Mouse (Mus musculus) midbrain, embryonic 14.5 days (tissue): ENCODE measurements around the gene Rnf43. TPM values are rescaled to one million over a fixed set of nuclear protein-coding genes. Genes with fewer than 3 reads are reported as not detected.

Experiments used
- ATAC-seq: fragments of 200-750 bp; cut with Nextera tagmentation; 2 replicates; pipeline ENCODE4 v1.8.0; 2017; ENCODE audit warnings: moderate number of reproducible peaks, moderate library complexity; ENCODE audit not compliant: low FRiP score, low TSS enrichment
- DNase-seq: peaks from one replicate; pipeline ENCODE4 v3.0.0-alpha.2; 2015
- H3K27ac ChIP-seq: fragments of 300-500 bp; sonication (generic); replicated peaks from 2 replicates; pipeline ENCODE4 v1.5.1; 2014; ENCODE audit warnings: mild to moderate bottlenecking, low read depth, low read length, moderate library complexity
- H3K27me3 ChIP-seq: fragments of 300-500 bp; sonication (generic); 2 replicates; pipeline ENCODE4 v1.6.1; 2014; ENCODE audit warnings: low read length, control low read depth, mixed read lengths; ENCODE audit not compliant: control insufficient read depth, insufficient read depth
- H3K36me3 ChIP-seq: fragments of 300-500 bp; sonication (generic); 2 replicates; pipeline ENCODE4 v1.6.1; 2014; ENCODE audit warnings: low read length, control low read depth; ENCODE audit not compliant: control insufficient read depth, insufficient read depth
- H3K4me1 ChIP-seq: fragments of 300-500 bp; sonication (generic); 2 replicates; pipeline ENCODE4 v1.6.1; 2014; ENCODE audit warnings: mild to moderate bottlenecking, antibody characterized with exemption, low read length, control low read depth; ENCODE audit not compliant: control insufficient read depth, insufficient read depth
- H3K4me2 ChIP-seq: fragments of 300-500 bp; sonication (generic); 2 replicates; pipeline ENCODE4 v1.6.1; 2014; ENCODE audit warnings: mild to moderate bottlenecking, low read length, moderate library complexity
- H3K4me3 ChIP-seq: fragments of 300-500 bp; sonication (generic); replicated peaks from 2 replicates; pipeline ENCODE4 v1.5.1; 2014; ENCODE audit warnings: low read depth, low read length
- H3K9ac ChIP-seq: fragments of 300-500 bp; sonication (generic); replicated peaks from 2 replicates; pipeline ENCODE4 v1.6.1; 2014; ENCODE audit warnings: mild to moderate bottlenecking, low read length, moderate library complexity
- H3K9me3 ChIP-seq: fragments of 300-500 bp; sonication (generic); 2 replicates; pipeline ENCODE4 v1.6.1; 2016; ENCODE audit warnings: low read length, control low read depth, mixed read lengths; ENCODE audit not compliant: control insufficient read depth
- WGBS: fragments of 180-500 bp; shearing (Covaris S2); extraction: QIAGEN DNeasy Blood & Tissue Kit; methylation state at CpG from one replicate; pipeline ENCODE4 v1.1.7; 2014; 5-methylcytosine and 5-hydroxymethylcytosine counted together
- polyA plus RNA-seq: library from polyadenylated mRNA; unstranded; fragments of >200 nt; fragmentation: Nextera tagmentation; extraction: Ambion mirVana; gene quantifications from 2 replicates; pipeline ENCODE4 v1.2.1, GENCODE M21; 2014

Rnf43 gene
- polyA plus RNA-seq, 1 experiment from 2014 or later = 0.78 TPM

DNA sequence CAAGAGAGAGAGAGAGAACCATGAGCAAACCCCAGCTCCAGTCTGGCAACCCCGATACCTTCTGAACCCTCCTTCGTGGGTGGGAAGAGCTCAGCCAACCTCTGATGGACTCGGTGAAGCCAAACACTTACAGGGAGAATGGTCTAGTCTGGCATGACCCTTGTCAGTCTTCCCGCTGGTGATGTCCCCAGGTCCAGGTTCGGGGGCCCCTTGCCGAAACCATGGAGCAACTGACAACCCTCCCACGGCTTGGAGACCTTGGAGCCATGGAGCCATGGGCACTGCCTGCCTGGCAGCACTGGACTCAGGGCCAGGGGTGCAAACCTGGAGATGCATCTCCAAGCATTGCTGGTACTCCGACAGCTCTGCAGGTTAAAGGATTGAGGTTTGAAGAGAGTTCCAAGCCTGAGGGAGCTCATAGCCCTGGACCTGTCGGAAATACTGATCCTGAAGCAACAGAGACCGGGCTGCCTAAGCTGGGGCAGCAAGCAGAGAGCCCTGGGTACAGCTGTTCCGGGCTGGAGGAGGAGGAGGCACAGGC, 98.7 kb downstream of the Rnf43 start:
- Histone ChIP-seq H3K27me3 (no peaks in the 10 kb centered on the region; the same call in 1 of the 2 replicates), H3K27ac (peak overlapping the region; percentile 91; the same call in 1 of the 2 replicates), H3K4me1 (peaks cover 44% of the 10 kb centered on the region), H3K36me3 (0 out of 2 replicates have a peak, but pooled peaks cover 5% of the 10 kb centered on the region), H3K9ac (peak overlapping the region; percentile 80), H3K9me3 (no peaks in the 10 kb centered on the region), H3K4me3 (peak overlapping the region; percentile 65), H3K4me2 (peak overlapping the region; percentile 97)
- DNase-seq = peak; percentile 4
- 60% methylated on average over 11 of the region's 11 CpGs for WGBS
- no peak for ATAC-seq

DNA sequence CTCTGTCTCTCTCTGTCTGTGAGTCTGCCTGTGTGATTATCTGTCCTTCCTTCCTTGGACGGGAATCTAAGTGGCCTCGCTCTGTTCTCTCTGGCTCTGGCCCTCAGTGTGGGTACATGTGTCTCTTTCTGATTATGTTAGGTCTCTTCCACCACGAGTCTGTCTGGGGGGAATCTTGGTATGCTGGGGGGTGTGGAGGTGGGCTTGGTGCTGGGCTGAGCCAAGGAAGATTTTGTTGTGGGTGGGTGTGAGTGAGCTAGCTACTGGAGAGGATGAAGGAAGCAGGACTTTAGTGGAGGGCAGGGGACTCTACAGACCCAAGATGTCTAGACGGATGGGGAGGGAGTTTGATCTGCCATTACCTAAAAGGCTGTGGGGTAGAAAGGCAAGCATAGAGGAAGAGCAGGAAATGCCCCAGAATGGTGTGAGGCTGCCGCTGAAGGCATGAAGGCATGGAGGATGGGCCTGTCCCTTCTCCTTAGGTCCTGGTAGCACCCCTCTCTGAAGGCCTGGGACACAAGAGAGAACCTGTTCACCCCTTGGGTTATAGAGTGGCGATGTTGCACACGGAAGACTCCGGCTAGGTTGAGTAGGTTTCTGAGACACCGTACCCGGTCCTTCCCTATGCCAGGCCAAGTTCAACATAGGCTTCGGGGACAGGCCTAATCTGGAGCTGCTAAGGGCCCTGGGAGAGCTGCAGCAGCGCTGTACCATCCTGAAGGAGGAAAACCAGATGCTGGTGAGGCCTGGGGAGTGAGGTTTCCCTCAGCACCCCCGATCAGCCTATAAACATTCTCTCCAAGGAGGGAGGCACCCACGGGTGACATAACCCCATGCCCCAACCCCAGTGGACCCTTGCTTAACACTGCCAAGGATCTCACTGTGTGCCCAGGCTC, 99.5 kb downstream of the Rnf43 start:
- Histone ChIP-seq H3K4me1 (peaks cover 44% of the 10 kb centered on the region), H3K9ac (peak overlapping the region; percentile 80), H3K27ac (0 out of 2 replicates have a peak overlapping the region, but pooled peaks have one; percentile 84), H3K27me3 (no peaks in the 10 kb centered on the region; the same call in 1 of the 2 replicates), H3K4me2 (peak overlapping the region; percentile 97), H3K4me3 (peak overlapping the region; percentile 65), H3K36me3 (peaks cover 11% of the 10 kb centered on the region; the same call in 1 of the 2 replicates), H3K9me3 (no peaks in the 10 kb centered on the region)
- WGBS = 74% methylated on average over 14 of the region's 14 CpGs
- ATAC-seq (no peak), DNase-seq (no peak)

DNA sequence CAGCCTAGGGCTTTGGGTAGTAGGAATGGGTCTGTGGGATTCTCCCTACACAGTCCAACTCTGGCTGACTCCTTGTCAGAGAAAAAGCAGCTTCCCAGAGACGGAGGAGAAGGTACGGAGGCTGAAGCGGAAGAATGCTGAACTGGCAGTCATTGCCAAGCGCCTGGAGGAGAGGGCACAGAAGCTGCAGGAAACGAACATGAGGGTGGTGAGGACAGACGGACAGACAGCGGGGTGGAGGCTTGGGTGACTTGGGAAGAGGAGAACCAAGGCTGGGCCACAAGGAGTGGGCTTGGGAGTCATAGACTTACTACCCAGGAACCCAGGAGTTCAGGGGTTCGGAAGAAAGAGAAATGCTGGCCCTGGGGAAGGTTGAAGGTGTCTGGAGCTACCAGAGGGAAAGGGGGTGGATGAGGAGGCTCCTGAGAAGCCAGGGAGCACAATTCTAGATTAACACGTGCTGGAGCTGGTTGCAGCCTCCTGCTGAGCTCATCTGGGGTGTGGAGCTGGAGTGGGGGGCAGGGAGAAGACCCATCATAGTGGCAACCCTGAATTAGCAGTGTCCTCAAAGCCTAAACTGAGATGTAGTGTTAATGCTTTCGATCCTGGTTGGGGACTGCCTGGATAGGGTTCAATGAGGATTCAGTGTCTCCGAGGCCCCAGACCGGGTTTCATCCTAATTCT, 100.3 kb downstream of the Rnf43 start:
- peak overlapping the region; percentile 84 for H3K27ac ChIP-seq
- peaks cover 44% of the 10 kb centered on the region for H3K4me1 ChIP-seq
- peak overlapping the region; percentile 80 for H3K9ac ChIP-seq
- H3K4me2 ChIP-seq = peak overlapping the region; percentile 97
- H3K4me3 ChIP-seq = peak overlapping the region; percentile 65
- no peak for ATAC-seq
- DNase-seq = peak; percentile 3
- H3K27me3 ChIP-seq = no peaks in the 10 kb centered on the region; the same call in 1 of the 2 replicates
- WGBS = 51% methylated on average over 12 of the region's 12 CpGs
- no peaks in the 10 kb centered on the region for H3K9me3 ChIP-seq
- peaks cover 18% of the 10 kb centered on the region for H3K36me3 ChIP-seq

- Histone ChIP-seq H3K9me3 (no peaks in the 10 kb centered on the region), H3K4me2 (peak overlapping the region; percentile 97), H3K27ac (peak overlapping the region; percentile 84), H3K9ac (peak overlapping the region; percentile 80), H3K27me3 (no peaks in the 10 kb centered on the region; the same call in 1 of the 2 replicates), H3K36me3 (peaks cover 22% of the 10 kb centered on the region), H3K4me1 (peaks cover 44% of the 10 kb centered on the region), H3K4me3 (peak overlapping the region; percentile 65)
- DNase-seq (peak; percentile 90), ATAC-seq (peak; percentile 76)
- 2% methylated on average over 17 of the region's 17 CpGs for WGBS
Measured at GRCm38 (mm10) chr11:87763511-87763987, 101.0 kb downstream of the Rnf43 start.

DNA sequence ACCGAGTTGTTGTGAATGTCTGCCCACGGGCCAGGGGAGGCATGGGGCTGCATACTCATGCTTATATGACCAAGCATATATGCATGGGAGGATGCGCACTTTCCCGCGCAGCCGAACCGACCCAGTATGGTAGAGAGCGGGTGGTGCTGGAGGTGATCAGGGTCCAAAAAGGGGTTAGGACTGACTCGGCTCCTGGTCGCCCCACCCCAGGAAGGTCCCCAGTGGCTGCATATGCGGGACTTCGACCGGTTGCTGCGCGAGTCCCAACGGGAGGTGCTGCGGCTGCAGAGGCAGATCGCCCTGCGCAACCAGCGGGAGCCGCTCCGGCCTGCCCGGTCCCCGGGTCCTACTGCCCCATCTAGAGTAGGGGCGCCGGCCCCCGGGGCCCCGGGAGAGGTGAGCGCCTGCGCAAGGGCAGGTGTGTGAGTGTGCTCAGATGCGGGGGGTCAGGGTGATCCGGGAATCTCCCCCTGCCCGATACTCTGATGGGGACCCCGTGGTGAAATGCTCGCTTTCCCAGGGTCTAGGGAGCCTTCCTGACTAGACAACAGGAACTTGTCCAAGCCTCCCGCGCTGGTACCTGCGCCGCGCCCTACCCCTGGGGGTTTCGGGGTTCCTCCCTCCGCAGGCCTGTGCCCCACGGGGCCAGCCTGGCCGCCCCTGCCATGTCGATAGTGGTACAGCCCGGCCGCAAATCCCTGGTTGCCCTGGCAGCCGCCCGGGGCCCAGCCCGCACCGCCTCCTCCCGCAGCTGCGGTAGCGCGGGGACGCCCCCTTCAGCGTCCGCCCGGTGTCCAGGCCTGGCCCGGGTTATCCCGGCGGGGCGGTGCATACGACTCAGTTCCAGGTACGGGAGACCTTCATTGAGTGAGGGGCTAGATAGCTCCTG, 101.7 kb downstream of the Rnf43 start:
- peaks cover 44% of the 10 kb centered on the region for H3K4me1 ChIP-seq
- no peaks in the 10 kb centered on the region; the same call in 1 of the 2 replicates for H3K27me3 ChIP-seq
- DNase-seq (peak; percentile 77), ATAC-seq (peak; percentile 54)
- peaks cover 27% of the 10 kb centered on the region for H3K36me3 ChIP-seq
- H3K4me2 ChIP-seq = peak overlapping the region; percentile 97
- H3K9me3 ChIP-seq = no peaks in the 10 kb centered on the region
- WGBS = under 1% methylated on average over 65 of the region's 65 CpGs
- peak overlapping the region; percentile 84 for H3K27ac ChIP-seq
- H3K4me3 ChIP-seq = peak overlapping the region; percentile 65
- H3K9ac ChIP-seq = peak overlapping the region; percentile 80

- Histone ChIP-seq H3K9ac (no peak overlapping the region), H3K36me3 (peaks cover 72% of the 10 kb centered on the region), H3K4me1 (peaks cover 11% of the 10 kb centered on the region; the same call in 1 of the 2 replicates), H3K4me2 (no peak overlapping the region), H3K9me3 (no peaks in the 10 kb centered on the region), H3K4me3 (no peak overlapping the region), H3K27ac (no peak overlapping the region), H3K27me3 (no peaks in the 10 kb centered on the region)
- WGBS = 97% methylated on average over 4 of the region's 4 CpGs
- DNase-seq (no peak), ATAC-seq (no peak)
Measured at GRCm38 (mm10) chr11:87768745-87769144, 106.2 kb downstream of the Rnf43 start.

GRCm38 (mm10) chr11:87770989-87771388, 108.5 kb downstream of the Rnf43 start:
- Histone ChIP-seq H3K4me3 (no peak overlapping the region), H3K9me3 (no peaks in the 10 kb centered on the region), H3K36me3 (peaks cover 88% of the 10 kb centered on the region), H3K9ac (no peak overlapping the region), H3K27ac (no peak overlapping the region), H3K4me1 (no peaks in the 10 kb centered on the region), H3K4me2 (no peak overlapping the region), H3K27me3 (no peaks in the 10 kb centered on the region)
- WGBS = 67% methylated on average over 3 of the region's 3 CpGs
- no peak for ATAC-seq
- peak; percentile 76 for DNase-seq
